Mouse (Mus musculus): Measurements from ENCODE around the gene Acsl1. TPM values are rescaled to one million over a fixed set of nuclear protein-coding genes. Genes with fewer than 3 reads are reported as not detected.

Gene Acsl1
- polyA plus RNA-seq, 1 experiment from 2014 or later = 18.4 TPM

DNA sequence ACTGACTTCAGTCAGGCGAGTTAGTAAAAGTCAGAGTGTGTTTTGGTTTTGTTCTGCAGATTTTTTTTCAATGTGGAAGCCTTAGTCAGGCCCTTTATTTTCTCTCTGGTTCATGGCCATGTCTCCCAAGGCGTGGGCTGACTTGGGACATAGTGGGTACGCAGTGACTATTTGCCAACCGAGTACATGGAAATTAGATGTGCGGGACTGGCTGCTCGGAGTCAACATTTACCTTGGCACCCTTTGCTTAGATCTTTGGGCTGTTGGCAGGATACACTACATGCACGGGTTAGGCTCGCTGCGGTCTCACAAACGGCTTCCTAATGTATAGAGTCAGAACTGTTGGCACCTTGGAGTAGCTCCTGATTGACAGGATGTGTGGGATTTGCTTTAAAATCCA, 7.9 kb downstream of the Acsl1 start:
- no peaks in the 10 kb centered on the region for H3K9me3 ChIP-seq
- no peak overlapping the region for H3K4me3 ChIP-seq
- H3K36me3 ChIP-seq = no peaks in the 10 kb centered on the region
- no peak overlapping the region for H3K4me2 ChIP-seq
- 92% methylated on average over 10 of the region's 10 CpGs for WGBS
- no peak overlapping the region for H3K9ac ChIP-seq
- peaks cover 8% of the 10 kb centered on the region for H3K4me1 ChIP-seq (replicated peaks)
- H3K27ac ChIP-seq (replicated peaks) = no peak overlapping the region
- H3K27me3 ChIP-seq = no peaks in the 10 kb centered on the region
- ATAC-seq (ENCODE audit: low FRiP score, low read depth) = no peak

DNA sequence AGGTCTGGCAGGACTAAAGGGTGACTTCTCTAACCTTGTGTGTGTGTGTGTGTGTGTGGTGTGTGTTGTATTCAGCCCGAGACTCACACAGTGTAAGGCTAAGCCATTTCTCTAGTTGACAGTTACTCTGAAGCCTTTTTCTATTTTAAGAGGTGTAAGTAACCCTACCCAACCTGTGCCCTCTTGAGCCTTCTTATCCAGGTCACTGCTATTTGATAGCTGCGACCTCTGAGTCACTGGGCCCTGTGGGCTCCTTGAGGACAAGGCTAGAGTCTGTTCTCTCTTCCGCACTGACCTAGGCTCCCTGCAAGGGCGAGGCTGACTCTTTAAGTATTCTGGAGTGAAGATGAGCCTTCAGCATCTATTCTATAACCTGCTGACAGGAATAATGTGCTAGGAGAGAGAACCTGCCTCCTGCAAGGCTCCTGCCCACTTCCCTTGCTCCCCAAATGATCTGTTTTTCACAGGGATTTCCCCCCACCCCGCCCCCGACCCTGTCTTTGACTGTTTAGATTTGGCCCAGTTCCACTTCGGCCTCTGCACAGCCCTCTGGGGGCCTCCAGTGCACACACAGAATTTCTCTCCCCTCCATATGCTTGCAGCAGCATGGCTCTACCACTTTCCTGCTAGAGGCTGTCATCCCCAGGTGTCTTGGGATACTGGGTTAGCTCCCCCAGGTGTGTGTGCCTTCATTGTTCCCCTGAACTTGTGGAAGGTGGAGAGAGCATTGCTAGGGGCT, 9.1 kb downstream of the Acsl1 start:
- Histone ChIP-seq H3K4me2 (no peak overlapping the region), H3K9ac (no peak overlapping the region), H3K4me3 (no peak overlapping the region), H3K27ac (replicated peaks) (no peak overlapping the region), H3K4me1 (replicated peaks) (peaks cover 8% of the 10 kb centered on the region), H3K9me3 (no peaks in the 10 kb centered on the region), H3K27me3 (no peaks in the 10 kb centered on the region), H3K36me3 (no peaks in the 10 kb centered on the region)
- WGBS = 53% methylated on average over 7 of the region's 7 CpGs
- no peak for ATAC-seq (ENCODE audit: low FRiP score, low read depth)

DNA sequence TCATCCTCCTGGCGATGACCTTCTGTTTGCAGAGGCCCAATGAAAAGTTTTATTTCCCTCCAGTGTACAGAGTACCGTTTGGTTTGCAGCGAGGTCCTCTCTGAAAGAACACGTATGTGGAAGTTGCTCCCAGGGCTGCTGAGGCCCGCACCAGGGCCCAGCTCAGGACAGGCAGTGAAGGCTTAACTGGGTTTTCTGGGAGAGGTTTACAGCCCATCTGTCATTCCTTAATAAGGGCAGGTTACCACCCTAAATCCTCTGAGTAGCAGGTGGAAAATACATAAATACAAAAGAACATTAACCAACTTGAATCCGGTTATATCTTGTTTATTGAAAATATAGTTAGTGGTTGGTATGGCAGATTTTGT, 9.7 kb downstream of the Acsl1 start:
- 70% methylated on average over 6 of the region's 6 CpGs for WGBS
- H3K9me3 ChIP-seq = no peaks in the 10 kb centered on the region
- H3K9ac ChIP-seq = no peak overlapping the region
- H3K27ac ChIP-seq (replicated peaks) = no peak overlapping the region
- no peak overlapping the region for H3K4me3 ChIP-seq
- no peaks in the 10 kb centered on the region for H3K27me3 ChIP-seq
- no peaks in the 10 kb centered on the region for H3K36me3 ChIP-seq
- H3K4me1 ChIP-seq (replicated peaks) = peaks cover 8% of the 10 kb centered on the region
- no peak overlapping the region for H3K4me2 ChIP-seq
- ATAC-seq (ENCODE audit: low FRiP score, low read depth) = no peak

DNA sequence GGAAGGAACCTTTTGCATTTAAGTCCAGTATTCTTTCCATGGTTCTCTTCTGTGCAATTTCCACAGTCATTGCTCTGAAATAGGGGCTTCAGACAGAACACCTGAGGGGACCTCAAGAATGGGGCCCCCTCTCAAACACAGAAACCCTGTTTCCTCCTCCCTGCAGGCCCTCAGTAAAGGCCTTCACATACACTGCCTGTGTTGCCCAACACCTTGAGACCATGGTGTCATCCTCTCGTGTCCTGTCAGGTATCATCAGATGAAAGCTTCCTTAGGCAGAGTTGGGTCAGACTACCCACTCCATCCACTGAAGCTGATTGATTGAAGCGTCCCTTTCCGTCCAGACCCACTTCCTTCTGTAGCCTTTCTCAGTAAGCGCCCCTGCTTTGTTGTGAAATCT, 11.9 kb downstream of the Acsl1 start:
- 89% methylated on average over 4 of the region's 4 CpGs for WGBS
- Histone ChIP-seq H3K9ac (no peak overlapping the region), H3K4me1 (replicated peaks) (peaks cover 12% of the 10 kb centered on the region), H3K27ac (replicated peaks) (no peak overlapping the region), H3K4me3 (no peak overlapping the region), H3K4me2 (no peak overlapping the region), H3K9me3 (no peaks in the 10 kb centered on the region), H3K27me3 (no peaks in the 10 kb centered on the region), H3K36me3 (no peaks in the 10 kb centered on the region)
- no peak for ATAC-seq (ENCODE audit: low FRiP score, low read depth)

DNA sequence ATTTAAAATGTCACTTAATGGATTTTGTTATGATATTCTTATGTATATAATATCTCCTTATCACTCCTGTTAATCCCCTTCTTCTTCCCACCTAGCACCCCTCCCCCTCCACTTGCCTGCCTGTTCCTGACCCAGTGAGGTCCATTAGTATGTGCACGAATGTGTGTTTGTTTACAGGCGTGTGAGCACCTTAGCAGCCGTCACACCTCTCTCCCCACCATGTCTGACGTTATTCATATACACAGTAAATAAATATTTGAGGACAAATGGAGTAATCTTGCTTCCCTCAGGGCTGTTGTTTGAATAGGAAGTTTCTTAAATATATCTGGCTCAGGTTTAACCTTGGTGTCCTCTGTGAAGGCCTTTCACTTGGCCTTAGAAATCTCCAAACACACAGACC, 12.4 kb downstream of the Acsl1 start:
- H3K27me3 ChIP-seq = no peaks in the 10 kb centered on the region
- ATAC-seq (ENCODE audit: low FRiP score, low read depth) = no peak
- no peaks in the 10 kb centered on the region for H3K9me3 ChIP-seq
- H3K36me3 ChIP-seq = no peaks in the 10 kb centered on the region
- H3K27ac ChIP-seq (replicated peaks) = no peak overlapping the region
- no peak overlapping the region for H3K4me3 ChIP-seq
- 79% methylated on average over 4 of the region's 4 CpGs for WGBS
- no peak overlapping the region for H3K4me2 ChIP-seq
- no peak overlapping the region for H3K9ac ChIP-seq
- H3K4me1 ChIP-seq (replicated peaks) = peaks cover 17% of the 10 kb centered on the region

DNA sequence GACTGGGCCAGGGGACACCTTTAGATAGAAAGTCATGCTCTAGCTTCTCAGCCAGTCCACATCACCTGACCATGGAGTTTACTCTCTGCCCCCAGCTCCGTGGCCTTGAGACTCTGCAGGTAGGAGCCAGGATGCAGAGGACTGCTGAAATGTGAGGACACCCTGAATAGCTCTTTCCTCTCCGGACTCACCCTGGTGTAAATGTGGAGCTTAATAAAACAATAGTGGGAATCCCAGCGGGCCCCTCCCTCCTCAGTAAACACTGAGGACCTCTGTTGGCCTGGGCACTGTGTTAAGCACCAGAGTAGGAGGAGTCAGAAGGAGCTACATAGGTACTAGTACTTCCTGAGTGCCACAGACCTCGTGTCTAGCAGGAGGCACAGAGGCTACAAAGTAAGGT, 13.2 kb downstream of the Acsl1 start:
- no peak for ATAC-seq (ENCODE audit: low FRiP score, low read depth)
- Histone ChIP-seq H3K27me3 (no peaks in the 10 kb centered on the region), H3K27ac (replicated peaks) (no peak overlapping the region), H3K9ac (no peak overlapping the region), H3K4me2 (no peak overlapping the region), H3K36me3 (no peaks in the 10 kb centered on the region), H3K9me3 (no peaks in the 10 kb centered on the region), H3K4me1 (replicated peaks) (peaks cover 19% of the 10 kb centered on the region), H3K4me3 (no peak overlapping the region)
- 66% methylated on average over 4 of the region's 4 CpGs for WGBS

DNA sequence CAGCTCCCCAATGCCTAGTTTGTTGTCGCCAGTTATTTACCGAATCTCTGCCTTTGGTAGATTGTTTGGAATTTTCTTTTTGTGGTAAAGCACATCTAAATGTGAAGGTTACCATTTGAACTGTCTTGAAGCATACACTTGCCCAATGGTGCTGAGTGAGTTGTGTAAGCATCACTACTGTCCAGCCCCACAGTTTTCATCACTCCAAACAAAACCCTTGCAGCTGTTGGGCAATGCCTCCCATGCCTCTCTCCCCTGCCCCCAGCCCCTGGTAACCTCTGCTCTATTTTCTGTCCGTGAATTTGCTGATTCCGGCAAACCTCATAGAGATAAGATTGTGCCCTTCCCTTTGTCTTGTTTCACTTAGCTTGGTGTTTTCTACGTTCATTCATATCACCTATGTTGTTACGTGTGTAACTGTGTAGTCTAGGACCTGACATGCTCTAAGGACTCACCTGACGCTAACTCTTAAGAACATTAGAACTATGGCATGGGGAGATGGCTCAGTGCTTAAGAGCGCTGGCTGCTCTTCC, 14.2 kb downstream of the Acsl1 start:
- Histone ChIP-seq H3K4me2 (no peak overlapping the region), H3K36me3 (no peaks in the 10 kb centered on the region), H3K27ac (replicated peaks) (no peak overlapping the region), H3K4me3 (no peak overlapping the region), H3K9me3 (no peaks in the 10 kb centered on the region), H3K27me3 (no peaks in the 10 kb centered on the region), H3K4me1 (replicated peaks) (peaks cover 17% of the 10 kb centered on the region), H3K9ac (no peak overlapping the region)
- WGBS = 95% methylated on average over 8 of the region's 8 CpGs
- ATAC-seq (ENCODE audit: low FRiP score, low read depth) = no peak

DNA sequence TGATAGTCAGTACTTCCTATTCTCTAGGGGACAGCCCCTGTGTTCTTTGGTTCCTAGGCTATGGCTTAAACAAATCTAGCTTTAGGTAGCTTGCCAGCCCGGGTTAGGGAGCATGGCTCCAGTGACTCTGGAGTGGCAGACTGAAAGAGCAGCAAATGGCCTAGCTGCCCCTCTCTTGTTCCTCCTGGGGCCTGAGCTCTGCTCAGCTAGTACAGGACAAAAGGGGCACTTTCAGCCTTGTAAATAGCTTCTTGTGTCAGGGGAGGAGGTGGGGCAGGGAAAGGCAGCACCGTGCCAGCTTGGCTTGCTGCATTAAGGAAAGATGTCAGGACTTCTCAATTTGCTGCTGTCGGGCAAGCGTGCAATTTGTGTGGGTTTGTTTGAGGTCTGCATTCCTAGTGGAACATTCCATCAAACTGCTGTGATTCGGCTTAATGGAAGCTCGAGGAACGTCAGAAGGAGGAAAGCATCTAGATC, 17.3 kb downstream of the Acsl1 start:
- peak; percentile 75 for ATAC-seq (ENCODE audit: low FRiP score, low read depth)

DNA sequence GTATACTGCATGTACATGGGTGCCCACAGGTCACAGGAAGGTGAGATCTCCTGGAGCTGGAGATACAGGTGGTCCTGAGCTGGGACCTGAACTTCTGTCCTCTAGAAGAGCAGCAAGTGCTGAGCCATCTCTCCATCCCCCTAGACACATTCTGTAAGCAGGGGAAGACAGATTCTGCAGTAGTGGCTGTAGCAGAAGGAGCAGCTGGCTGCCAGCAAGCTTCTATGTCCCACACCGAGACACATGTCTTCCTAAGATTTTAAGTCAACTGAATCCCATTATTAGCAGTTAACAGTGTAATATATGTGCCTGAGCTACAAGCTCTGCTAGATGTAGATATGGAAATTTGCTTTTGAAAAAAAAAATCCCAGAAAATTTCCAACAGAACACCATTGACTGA, 18.4 kb downstream of the Acsl1 start:
- H3K36me3 ChIP-seq = no peaks in the 10 kb centered on the region
- no peaks in the 10 kb centered on the region for H3K9me3 ChIP-seq
- 69% methylated on average over 1 of the region's 1 CpGs for WGBS
- H3K27ac ChIP-seq (replicated peaks) = no peak overlapping the region
- no peaks in the 10 kb centered on the region for H3K27me3 ChIP-seq
- no peak overlapping the region for H3K4me2 ChIP-seq
- peaks cover 10% of the 10 kb centered on the region for H3K4me1 ChIP-seq (replicated peaks)
- no peak overlapping the region for H3K4me3 ChIP-seq
- no peak for ATAC-seq (ENCODE audit: low FRiP score, low read depth)
- H3K9ac ChIP-seq = no peak overlapping the region

More for the DNA sequence above, 17.3 kb downstream of the Acsl1 start:
- peaks cover 10% of the 10 kb centered on the region for H3K4me1 ChIP-seq (replicated peaks)
- H3K4me2 ChIP-seq = no peak overlapping the region
- 27% methylated on average over 7 of the region's 7 CpGs for WGBS
- no peak overlapping the region for H3K4me3 ChIP-seq
- no peaks in the 10 kb centered on the region for H3K27me3 ChIP-seq
- H3K36me3 ChIP-seq = no peaks in the 10 kb centered on the region
- no peak overlapping the region for H3K9ac ChIP-seq
- no peaks in the 10 kb centered on the region for H3K9me3 ChIP-seq
- no peak overlapping the region for H3K27ac ChIP-seq (replicated peaks)

DNA sequence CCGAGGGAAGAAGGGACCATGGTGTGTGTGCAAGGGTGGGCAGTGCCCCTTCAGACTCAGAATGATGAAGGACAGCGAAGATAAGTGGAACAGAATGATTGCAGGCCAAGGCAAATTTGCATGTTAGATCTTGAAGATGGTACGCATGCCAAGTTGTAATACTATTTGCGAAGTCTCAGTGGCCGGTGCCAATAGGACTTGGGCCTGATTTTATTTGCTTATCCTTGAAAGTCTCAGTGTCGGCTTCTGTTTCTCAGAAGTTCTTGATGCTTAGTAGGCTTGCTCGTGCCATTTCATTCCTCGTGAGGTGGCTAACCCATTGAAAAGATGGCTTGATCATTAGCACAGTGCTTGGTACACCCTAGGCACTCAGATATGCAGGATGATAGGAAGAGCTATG, 19.4 kb downstream of the Acsl1 start:
- Histone ChIP-seq H3K9me3 (no peaks in the 10 kb centered on the region), H3K27ac (replicated peaks) (no peak overlapping the region)
- WGBS = 93% methylated on average over 8 of the region's 8 CpGs

DNA sequence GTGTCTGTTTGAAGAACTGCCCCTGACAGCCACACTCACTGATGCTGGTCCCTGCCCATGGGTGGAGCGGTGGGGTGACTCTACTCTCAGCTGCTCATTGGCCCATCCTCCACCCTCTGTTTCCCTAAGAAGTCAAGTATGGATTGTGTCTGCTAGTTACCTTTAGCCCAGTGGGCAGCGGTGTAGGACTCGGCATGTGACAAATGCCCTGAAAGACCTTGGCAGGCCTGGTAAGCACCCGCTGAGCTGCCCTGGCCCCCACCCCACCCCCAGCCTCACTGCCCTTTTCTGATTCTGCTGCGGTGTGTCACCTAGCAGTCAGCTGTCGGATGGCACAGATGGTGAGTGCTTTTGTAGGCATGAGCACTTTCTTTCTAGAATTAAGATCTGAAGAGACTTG, 20.0 kb downstream of the Acsl1 start:
- Histone ChIP-seq H3K9ac (no peak overlapping the region), H3K27me3 (no peaks in the 10 kb centered on the region), H3K4me1 (replicated peaks) (peaks cover 10% of the 10 kb centered on the region), H3K4me3 (no peak overlapping the region), H3K36me3 (no peaks in the 10 kb centered on the region), H3K4me2 (no peak overlapping the region), H3K9me3 (no peaks in the 10 kb centered on the region), H3K27ac (replicated peaks) (no peak overlapping the region)
- WGBS = 73% methylated on average over 6 of the region's 6 CpGs
- ATAC-seq (ENCODE audit: low FRiP score, low read depth) = no peak

More for the DNA sequence above, 19.4 kb downstream of the Acsl1 start:
- Histone ChIP-seq H3K27me3 (no peaks in the 10 kb centered on the region), H3K9ac (no peak overlapping the region), H3K36me3 (no peaks in the 10 kb centered on the region), H3K4me1 (replicated peaks) (peaks cover 10% of the 10 kb centered on the region), H3K4me3 (no peak overlapping the region), H3K4me2 (no peak overlapping the region)
- no peak for ATAC-seq (ENCODE audit: low FRiP score, low read depth)

DNA sequence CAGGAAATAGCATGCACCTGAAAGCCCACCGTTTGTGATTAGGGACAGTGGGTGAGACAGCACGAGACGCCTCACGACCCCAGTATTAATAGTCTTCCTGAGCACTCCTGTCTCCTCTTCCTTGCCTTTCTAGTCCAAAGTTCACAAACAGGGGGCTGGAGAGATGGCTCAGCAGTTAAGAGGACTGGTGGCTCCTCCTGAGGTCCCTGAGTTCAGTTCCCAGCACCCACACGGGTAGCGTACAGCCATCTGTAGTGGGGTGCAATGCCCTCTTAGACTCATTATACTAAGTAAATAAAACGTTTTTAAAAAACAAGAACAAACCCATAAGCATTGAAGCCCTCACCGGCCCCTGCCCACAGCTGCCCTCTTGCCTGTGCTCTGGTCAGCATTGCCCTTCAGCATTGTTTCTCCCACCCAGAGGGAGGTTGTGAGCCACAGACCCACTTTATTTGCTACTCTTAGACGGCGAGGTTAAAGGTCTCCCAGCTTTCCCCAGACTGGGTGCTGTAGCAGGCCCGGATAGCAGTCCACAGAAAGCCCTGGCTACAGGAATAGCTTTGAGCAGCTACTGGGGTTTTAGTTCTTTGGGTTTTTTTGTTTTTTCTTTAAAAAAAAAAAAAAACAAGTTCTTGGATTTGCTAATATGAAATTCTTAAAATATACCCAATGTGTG, 22.8 kb downstream of the Acsl1 start:
- Histone ChIP-seq H3K4me2 (no peak overlapping the region), H3K4me3 (no peak overlapping the region), H3K9me3 (no peaks in the 10 kb centered on the region), H3K36me3 (no peaks in the 10 kb centered on the region), H3K9ac (no peak overlapping the region), H3K4me1 (replicated peaks) (no peaks in the 10 kb centered on the region), H3K27me3 (no peaks in the 10 kb centered on the region), H3K27ac (replicated peaks) (no peak overlapping the region)
- 86% methylated on average over 11 of the region's 11 CpGs for WGBS
- no peak for ATAC-seq (ENCODE audit: low FRiP score, low read depth)
